Mouse (Mus musculus) hindbrain, embryonic 15.5 days (tissue): ENCODE results near the gene Vmp1. TPM values are rescaled to one million over a fixed set of nuclear protein-coding genes. Genes with fewer than 3 reads are reported as not detected.

ENCODE experiments used
- ATAC-seq: fragments of 200-750 bp; cut with Nextera tagmentation; 2 replicates; pipeline ENCODE4 v1.8.0; 2017; ENCODE audit warnings: low read depth, moderate number of reproducible peaks, moderate TSS enrichment; ENCODE audit not compliant: low FRiP score
- H3K27ac ChIP-seq: fragments of 300-500 bp; sonication (generic); replicated peaks from 2 replicates; pipeline ENCODE4 v1.5.1; 2015; ENCODE audit warnings: mild to moderate bottlenecking, inconsistent platforms
- H3K27me3 ChIP-seq: fragments of 300-500 bp; sonication (generic); 2 replicates; pipeline ENCODE4 v1.6.1; 2015; ENCODE audit warnings: control low read depth, inconsistent platforms
- H3K36me3 ChIP-seq: fragments of 300-500 bp; sonication (generic); 2 replicates; pipeline ENCODE4 v1.6.1; 2015; ENCODE audit warnings: control low read depth, inconsistent platforms
- H3K4me1 ChIP-seq: fragments of 300-500 bp; sonication (generic); replicated peaks from 2 replicates; pipeline ENCODE4 v1.6.1; 2015; ENCODE audit warnings: control low read depth, inconsistent platforms
- H3K4me2 ChIP-seq: fragments of 300-500 bp; sonication (generic); 2 replicates; pipeline ENCODE4 v1.6.1; 2015; ENCODE audit warnings: moderate library complexity, mild to moderate bottlenecking, inconsistent platforms
- H3K4me3 ChIP-seq: fragments of 300-500 bp; sonication (generic); 2 replicates; pipeline ENCODE4 v1.5.1; 2015; ENCODE audit warnings: mild to moderate bottlenecking, inconsistent platforms
- H3K9ac ChIP-seq: fragments of 300-500 bp; sonication (generic); 2 replicates; pipeline ENCODE4 v1.6.1; 2015; ENCODE audit warnings: inconsistent platforms
- H3K9me3 ChIP-seq: fragments of 300-500 bp; sonication (generic); 2 replicates; pipeline ENCODE4 v1.6.1; 2016; ENCODE audit warnings: control low read depth, inconsistent platforms
- WGBS: fragments of 180-500 bp; shearing (Covaris S2); methylation state at CpG from one replicate; pipeline ENCODE4 v1.1.7; 2015; 5-methylcytosine and 5-hydroxymethylcytosine counted together
- polyA plus RNA-seq: library from polyadenylated mRNA; unstranded; fragments of >200 nt; fragmentation: Nextera tagmentation; extraction: Ambion mirVana; gene quantifications from 2 replicates; pipeline ENCODE4 v1.2.1, GENCODE M21; 2015

Vmp1 gene
- polyA plus RNA-seq, 1 experiment from 2014 or later: 114 TPM

DNA sequence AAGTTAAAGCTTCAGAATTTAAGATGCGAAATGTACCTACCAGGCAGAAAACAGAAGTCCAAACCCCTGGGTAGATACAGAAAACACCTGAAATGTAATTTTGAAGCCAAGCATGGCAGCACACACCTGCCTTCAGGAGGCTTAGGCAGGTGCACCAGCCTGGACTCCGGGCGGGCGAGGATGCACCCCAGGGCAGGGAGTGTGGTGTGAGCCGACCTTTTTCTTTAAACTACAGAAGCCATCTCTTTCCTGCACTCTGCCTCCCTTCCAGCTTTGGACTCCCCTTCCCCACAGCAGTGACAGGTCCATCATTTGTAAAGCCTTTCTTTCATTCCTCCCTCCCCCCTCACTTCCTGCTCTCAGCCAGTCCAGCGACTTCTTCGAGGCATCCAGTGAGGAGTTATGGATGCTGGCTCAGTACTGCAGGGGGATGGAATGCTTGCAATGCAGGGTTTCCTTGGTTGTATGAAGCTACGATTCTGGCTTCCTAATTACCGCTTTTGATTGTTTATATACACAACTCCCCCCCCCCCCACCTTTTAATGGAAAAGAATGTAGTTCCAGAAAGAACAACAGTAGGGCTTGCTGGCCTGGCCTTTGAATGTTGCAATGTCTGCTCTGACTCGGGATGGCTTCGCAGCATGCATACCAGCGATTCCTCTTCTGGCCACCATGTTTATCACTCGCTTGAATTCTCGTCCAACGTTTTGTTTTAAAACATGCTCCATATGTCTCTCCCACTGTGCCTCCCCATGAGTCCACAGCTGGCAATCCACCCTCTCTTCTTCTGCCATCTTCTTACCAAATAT is 112.4 kb downstream of the Vmp1 start:
- ATAC-seq: no peak
- no peak overlapping the region for H3K9ac ChIP-seq
- H3K36me3 ChIP-seq: no peaks in the 10 kb centered on the region
- H3K27me3 ChIP-seq: no peaks in the 10 kb centered on the region
- H3K4me1 ChIP-seq: 0 out of 2 replicates have a peak, but pooled peaks cover 4% of the 10 kb centered on the region
- no peak overlapping the region for H3K4me3 ChIP-seq
- no peak overlapping the region for H3K4me2 ChIP-seq
- WGBS: 48% methylated on average over 15 of the region's 15 CpGs
- no peak overlapping the region for H3K27ac ChIP-seq
- no peaks in the 10 kb centered on the region for H3K9me3 ChIP-seq

GRCm38 (mm10) chr11:86570261-86570746 is 113.3 kb downstream of the Vmp1 start:
- no peak overlapping the region for H3K9ac ChIP-seq
- no peak overlapping the region for H3K27ac ChIP-seq
- H3K36me3 ChIP-seq: no peaks in the 10 kb centered on the region
- 0 out of 2 replicates have a peak, but pooled peaks cover 4% of the 10 kb centered on the region for H3K4me1 ChIP-seq
- no peak overlapping the region for H3K4me2 ChIP-seq
- no peaks in the 10 kb centered on the region for H3K27me3 ChIP-seq
- H3K4me3 ChIP-seq: no peak overlapping the region
- no peaks in the 10 kb centered on the region for H3K9me3 ChIP-seq
- no peak for ATAC-seq
- 75% methylated on average over 9 of the region's 9 CpGs for WGBS

GRCm38 (mm10) chr11:86568425-86568824 is 115.2 kb downstream of the Vmp1 start:
- WGBS: 74% methylated on average over 3 of the region's 3 CpGs

DNA sequence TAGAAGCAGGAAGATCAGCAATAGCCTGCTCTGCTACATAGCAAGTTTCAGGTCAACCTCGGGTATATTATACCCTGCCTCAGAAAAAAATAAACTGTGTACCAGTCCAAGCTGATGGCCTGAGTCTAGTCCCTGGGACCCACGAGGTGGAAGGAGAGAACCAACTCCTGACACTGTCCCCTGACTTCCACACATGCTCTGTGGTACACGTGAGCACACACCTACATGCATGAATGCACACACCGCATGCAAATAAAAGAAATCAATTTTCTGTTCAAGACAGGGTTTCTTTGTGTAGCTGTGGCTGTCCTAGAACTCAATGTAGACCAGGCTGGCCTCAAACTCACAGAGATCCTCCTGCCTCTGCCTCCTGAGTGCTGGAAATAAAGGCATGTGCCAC is 125.4 kb downstream of the Vmp1 start:
- Histone ChIP-seq H3K9ac (no peak overlapping the region), H3K4me1 (no peaks in the 10 kb centered on the region), H3K4me3 (no peak overlapping the region), H3K9me3 (no peaks in the 10 kb centered on the region), H3K36me3 (0 out of 2 replicates have a peak, but pooled peaks cover 3% of the 10 kb centered on the region), H3K27ac (no peak overlapping the region), H3K27me3 (no peaks in the 10 kb centered on the region), H3K4me2 (no peak overlapping the region)
- 79% methylated on average over 4 of the region's 4 CpGs for WGBS
- no peak for ATAC-seq

More at GRCm38 (mm10) chr11:86568425-86568824, 115.2 kb downstream of the Vmp1 start:
- Histone ChIP-seq H3K9me3 (no peaks in the 10 kb centered on the region), H3K36me3 (no peaks in the 10 kb centered on the region), H3K4me3 (no peak overlapping the region), H3K27ac (no peak overlapping the region), H3K27me3 (no peaks in the 10 kb centered on the region), H3K9ac (no peak overlapping the region), H3K4me1 (0 out of 2 replicates have a peak, but pooled peaks cover 4% of the 10 kb centered on the region), H3K4me2 (no peak overlapping the region)
- no peak for ATAC-seq

GRCm38 (mm10) chr11:86553525-86553924 is 130.1 kb downstream of the Vmp1 start:
- H3K27me3 ChIP-seq: no peaks in the 10 kb centered on the region
- H3K9ac ChIP-seq: no peak overlapping the region
- H3K4me1 ChIP-seq: no peaks in the 10 kb centered on the region
- no peak overlapping the region for H3K4me2 ChIP-seq
- H3K4me3 ChIP-seq: no peak overlapping the region
- H3K36me3 ChIP-seq: peaks cover 11% of the 10 kb centered on the region
- H3K9me3 ChIP-seq: no peaks in the 10 kb centered on the region
- WGBS: 90% methylated on average over 6 of the region's 6 CpGs
- no peak for ATAC-seq
- no peak overlapping the region for H3K27ac ChIP-seq

GRCm38 (mm10) chr11:86547412-86547811 is 136.2 kb downstream of the Vmp1 start:
- H3K4me3 ChIP-seq: no peak overlapping the region
- no peak for ATAC-seq
- H3K4me2 ChIP-seq: no peak overlapping the region
- H3K36me3 ChIP-seq: peaks cover 8% of the 10 kb centered on the region
- no peak overlapping the region for H3K9ac ChIP-seq
- H3K27me3 ChIP-seq: no peaks in the 10 kb centered on the region
- H3K27ac ChIP-seq: no peak overlapping the region
- 100% methylated on average over 1 of the region's 1 CpGs for WGBS
- no peaks in the 10 kb centered on the region for H3K9me3 ChIP-seq
- H3K4me1 ChIP-seq: peaks cover 22% of the 10 kb centered on the region

DNA sequence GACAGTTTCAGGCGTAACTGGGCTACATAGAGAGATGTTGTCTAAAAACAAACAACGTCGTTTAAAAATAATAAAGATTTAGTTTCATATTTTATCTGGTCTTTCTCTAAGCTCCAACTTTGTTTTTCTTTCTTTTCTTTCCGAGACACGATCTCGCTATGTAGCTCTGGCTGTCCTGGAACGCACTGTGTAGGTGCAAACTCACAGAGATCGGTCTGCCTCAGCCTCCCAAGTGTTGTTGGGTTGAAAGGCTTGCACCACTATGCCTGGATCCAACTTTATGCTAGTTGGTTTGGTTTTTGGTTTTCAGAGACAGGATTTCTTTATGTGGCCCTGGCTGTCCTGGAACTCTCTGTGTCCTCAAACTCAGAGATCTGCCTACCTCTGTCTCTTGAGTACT is 138.1 kb downstream of the Vmp1 start:
- no peaks in the 10 kb centered on the region for H3K9me3 ChIP-seq
- WGBS: 82% methylated on average over 8 of the region's 8 CpGs
- H3K4me1 ChIP-seq: peaks cover 31% of the 10 kb centered on the region
- H3K4me2 ChIP-seq: peak overlapping the region; percentile 78
- H3K4me3 ChIP-seq: peak overlapping the region; percentile 65
- no peak for ATAC-seq
- no peaks in the 10 kb centered on the region for H3K27me3 ChIP-seq
- peak overlapping the region; percentile 38 for H3K9ac ChIP-seq
- H3K27ac ChIP-seq: no peak overlapping the region
- H3K36me3 ChIP-seq: peaks cover 8% of the 10 kb centered on the region

DNA sequence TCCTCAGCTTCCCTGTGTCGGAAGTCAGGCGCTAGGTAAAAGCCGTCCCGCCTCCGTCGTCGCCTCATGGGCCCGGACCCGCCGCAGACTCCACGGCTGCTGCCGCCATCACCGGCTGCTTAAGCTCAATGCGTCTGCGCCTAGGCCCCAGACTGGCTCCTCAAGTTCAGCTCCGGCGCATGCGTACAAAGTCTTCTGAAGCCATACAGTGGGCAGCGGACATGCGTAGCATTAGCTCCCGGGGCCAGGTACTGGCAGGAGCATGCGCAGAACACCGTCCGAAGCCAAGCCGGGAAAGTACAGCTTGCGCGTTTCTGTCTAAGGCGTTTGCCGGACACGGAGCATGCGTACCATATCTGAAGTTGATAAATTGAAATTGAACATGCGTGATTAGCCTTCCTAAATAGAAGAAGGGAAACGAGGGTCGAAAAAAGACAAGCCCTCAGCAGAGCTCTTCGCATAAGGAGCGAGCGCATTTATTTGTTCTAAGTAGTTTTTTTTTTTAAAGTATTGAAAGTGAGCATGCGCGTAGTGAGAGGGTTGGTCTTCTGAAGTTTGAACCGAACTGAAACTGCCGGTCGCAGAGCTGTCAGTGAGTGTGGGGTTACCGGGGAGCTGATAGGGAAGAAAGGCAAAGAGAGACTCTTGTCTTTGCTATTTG is 138.9 kb downstream of the Vmp1 start, which contains the start of the genes Rps6kb1 and Tubd1:
Gene Rps6kb1, minus strand, starts transcription at position 167 of the 661 bp plus-strand sequence.
Gene Tubd1, plus strand, starts transcription at position 353 of the 661 bp plus-strand sequence.
- H3K4me3 ChIP-seq: peak within 1 kb of the TSS; percentile 65
- peak; percentile 98 for ATAC-seq
- under 1% methylated on average over 43 of the region's 43 CpGs for WGBS
- peak within 1 kb of the TSS; percentile 74 for H3K9ac ChIP-seq
- peak within 1 kb of the TSS; percentile 89 for H3K27ac ChIP-seq
- H3K4me1 ChIP-seq: peaks cover 31% of the 10 kb centered on the region
- H3K36me3 ChIP-seq: peaks cover 3% of the 10 kb centered on the region
- H3K4me2 ChIP-seq: peak within 1 kb of the TSS; percentile 78
- no peaks in the 10 kb centered on the region for H3K27me3 ChIP-seq
- no peaks in the 10 kb centered on the region for H3K9me3 ChIP-seq

- H3K27me3 ChIP-seq: no peaks in the 10 kb centered on the region
Observed at GRCm38 (mm10) chr11:86543960-86544638, 139.5 kb downstream of the Vmp1 start.

DNA sequence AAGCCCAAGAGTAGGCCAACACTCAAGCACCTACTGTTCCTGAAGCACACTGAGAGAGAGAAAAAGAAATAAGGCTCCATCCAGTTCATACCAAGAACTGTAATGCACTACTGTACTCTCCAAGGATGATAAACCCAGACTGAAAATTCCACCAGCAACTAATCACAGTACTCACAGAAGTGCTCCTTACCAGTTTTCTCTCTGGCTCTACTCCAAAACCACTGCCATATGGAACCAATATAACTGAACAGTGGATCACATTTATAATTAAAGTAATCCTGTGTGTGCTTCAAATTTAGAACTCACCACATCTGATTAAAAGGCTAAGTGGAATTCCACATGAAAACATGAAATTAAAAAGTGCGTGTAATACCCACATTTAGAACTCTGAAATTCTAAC is 140.8 kb downstream of the Vmp1 start:
- WGBS: 92% methylated on average over 1 of the region's 1 CpGs
- no peaks in the 10 kb centered on the region for H3K9me3 ChIP-seq
- H3K4me2 ChIP-seq: peak overlapping the region; percentile 78; the same call in 1 of the 2 replicates
- H3K27ac ChIP-seq: no peak overlapping the region
- no peak overlapping the region for H3K4me3 ChIP-seq
- no peaks in the 10 kb centered on the region for H3K36me3 ChIP-seq
- no peaks in the 10 kb centered on the region for H3K27me3 ChIP-seq
- H3K4me1 ChIP-seq: peaks cover 31% of the 10 kb centered on the region
- H3K9ac ChIP-seq: no peak overlapping the region
- ATAC-seq: no peak

More at GRCm38 (mm10) chr11:86543960-86544638, 139.5 kb downstream of the Vmp1 start:
- ATAC-seq: peak; percentile 83
- H3K27ac ChIP-seq: peak overlapping the region; percentile 89
- no peaks in the 10 kb centered on the region for H3K36me3 ChIP-seq
- H3K4me1 ChIP-seq: peaks cover 31% of the 10 kb centered on the region
- no peaks in the 10 kb centered on the region for H3K9me3 ChIP-seq
- under 1% methylated on average over 48 of the region's 50 CpGs for WGBS
- peak overlapping the region; percentile 78 for H3K4me2 ChIP-seq
- peak overlapping the region; percentile 65 for H3K4me3 ChIP-seq
- peak overlapping the region; percentile 74 for H3K9ac ChIP-seq

GRCm38 (mm10) chr11:86540476-86540845 is 143.2 kb downstream of the Vmp1 start:
- no peaks in the 10 kb centered on the region for H3K27me3 ChIP-seq
- no peak overlapping the region for H3K4me3 ChIP-seq
- peaks cover 28% of the 10 kb centered on the region for H3K4me1 ChIP-seq
- H3K27ac ChIP-seq: no peak overlapping the region
- no peaks in the 10 kb centered on the region for H3K36me3 ChIP-seq
- no peaks in the 10 kb centered on the region for H3K9me3 ChIP-seq
- H3K4me2 ChIP-seq: no peak overlapping the region
- 95% methylated on average over 2 of the region's 2 CpGs for WGBS
- no peak overlapping the region for H3K9ac ChIP-seq
- no peak for ATAC-seq
